Mouse (Mus musculus) v-Abl transformed pro-B cells (cell line): Measurements from ENCODE around the gene Slc26a1.

ENCODE experiments used
- in situ Hi-C, 2 experiments: fragments of 400-800 bp; cut with MboI; formaldehyde crosslinking; loops; one replicate each; pipeline ENCODE4 v1.15.1; 2025; ENCODE audit not compliant: unreplicated experiment in 2 of 2

Slc26a1 gene

GRCm38 (mm10) chr5:108633676-108634075 lies 41.7 kb downstream of the Slc26a1 start:
- in situ Hi-C loops: no loop called here

GRCm38 (mm10) chr5:108629634-108630483 lies 45.5 kb downstream of the Slc26a1 start, which contains the start of the genes Gak and Tmem175:
Gene Gak (minus strand): TSS chr5:108629755.
Gene Tmem175 (plus strand): TSS chr5:108629770.
- in situ Hi-C loops: no loop called here

- in situ Hi-C loops: no loop called here
These were observed 46.3 kb downstream of the Slc26a1 start for GRCm38 (mm10) chr5:108628891-108629633.

GRCm38 (mm10) chr5:108626050-108626660 lies 49.2 kb downstream of the Slc26a1 start:
- in situ Hi-C loops: no loop called here

- in situ Hi-C loops: no loop called here
These were observed 53.5 kb downstream of the Slc26a1 start for GRCm38 (mm10) chr5:108621870-108622269.
